Mouse (Mus musculus) forelimb bud, embryonic 11.5 days (tissue): ENCODE data around the gene Tnfaip8l2.
"Not testable (repeated sequence)": the region's sequence is repeated elsewhere in the genome, so short reads cannot be mapped to it uniquely, and the experiment has no call there.

Experiments used
- DNase-seq: peaks from one replicate; pipeline ENCODE4 v3.0.0-alpha.2; 2012; ENCODE audit warnings: low read depth, low spot score

Gene Tnfaip8l2

DNA sequence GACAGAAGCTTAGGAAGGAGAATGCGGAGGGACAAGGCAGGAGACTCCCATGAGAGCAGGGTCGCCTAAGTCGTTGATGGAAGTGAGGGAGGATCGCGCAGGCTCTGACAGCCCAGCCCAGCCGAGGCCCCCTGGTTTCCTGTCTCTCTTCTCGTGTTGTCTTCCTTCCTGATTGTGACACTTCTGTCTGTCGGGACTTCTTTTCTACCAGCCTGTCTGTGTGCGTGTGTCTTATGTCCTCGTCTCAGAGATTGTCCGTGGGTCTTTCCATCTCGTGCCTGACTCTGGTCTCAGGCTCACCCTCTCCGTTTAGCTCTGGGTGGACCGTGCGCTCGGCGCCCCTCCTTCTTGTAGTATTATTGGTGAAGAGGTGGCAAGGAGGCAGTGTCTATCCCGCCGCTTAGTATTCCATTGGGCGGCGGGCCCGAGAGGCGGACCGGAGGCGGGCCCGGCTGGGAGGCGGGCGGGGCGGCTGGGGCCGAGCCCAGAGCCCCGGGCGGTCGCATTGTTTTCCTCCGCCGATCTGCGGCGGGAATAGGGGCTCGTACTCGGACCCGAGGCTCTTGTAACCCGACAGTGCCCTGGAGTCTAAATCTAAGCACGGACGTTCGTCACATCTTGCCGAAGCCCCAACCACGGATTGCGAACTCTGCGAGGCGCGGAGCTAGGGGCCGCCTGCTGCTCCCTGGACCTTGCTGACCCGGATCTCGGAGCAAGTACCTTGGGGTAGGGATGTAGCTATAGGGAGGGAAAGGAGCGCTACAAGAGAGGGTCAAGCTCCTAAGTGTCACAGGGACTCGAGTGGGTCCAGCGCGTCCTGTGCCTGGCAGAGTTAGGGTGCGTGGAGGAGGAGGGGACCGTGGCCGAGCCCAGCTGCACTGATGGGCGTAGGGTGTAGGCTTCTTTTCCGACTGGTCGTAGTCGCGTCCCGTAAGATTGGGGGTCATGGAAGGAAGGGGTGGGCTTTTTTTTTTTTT is 18.1 kb upstream of the Tnfaip8l2 start, which contains the start of gene Sema6c:
Gene Sema6c (plus strand): TSS at position 471 of the 977 bp plus-strand sequence.
- peak; percentile 87 for DNase-seq

DNA sequence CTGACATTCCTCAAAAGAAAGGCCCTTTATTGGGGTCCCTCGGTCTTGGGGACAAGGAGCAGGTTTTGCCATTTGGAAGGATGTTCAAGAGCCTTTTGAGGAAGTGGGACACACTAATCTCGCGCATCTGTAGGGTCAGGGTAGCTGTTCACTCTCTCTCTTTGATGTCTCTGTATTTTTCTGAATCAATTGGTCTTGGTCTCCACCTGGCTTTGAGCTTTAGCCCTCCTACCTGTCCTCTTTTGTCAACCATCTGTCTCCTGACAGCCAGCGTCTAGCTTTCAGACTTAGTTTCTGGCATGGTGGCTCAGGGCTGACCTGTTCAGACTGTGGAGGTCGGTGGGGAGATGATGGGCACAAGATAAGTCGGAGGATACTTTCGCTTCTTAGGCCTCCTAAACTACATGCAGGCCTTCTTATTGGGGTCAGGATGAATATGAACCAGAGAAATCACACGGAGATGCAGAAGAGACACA is 17.4 kb upstream of the Tnfaip8l2 start:
- DNase-seq: no peak

DNA sequence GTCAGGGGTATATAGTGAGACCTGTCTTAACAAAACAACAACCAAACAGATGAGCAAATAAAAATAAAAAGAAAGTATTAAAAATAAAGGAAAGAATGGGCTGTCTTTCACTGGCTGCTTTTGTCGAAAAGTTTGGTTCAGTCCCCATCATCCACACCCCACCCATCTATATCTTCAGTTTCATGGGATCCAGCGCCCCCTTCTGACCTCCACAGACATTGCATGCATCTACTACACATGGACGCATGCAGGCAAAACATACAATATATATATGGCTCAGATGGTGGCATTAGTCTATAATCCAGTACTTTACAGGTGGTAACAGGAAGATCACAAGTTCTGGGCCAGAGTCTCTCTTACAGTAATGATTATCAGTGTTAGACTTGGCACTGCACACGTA is 11.7 kb upstream of the Tnfaip8l2 start:
- DNase-seq: no peak

DNA sequence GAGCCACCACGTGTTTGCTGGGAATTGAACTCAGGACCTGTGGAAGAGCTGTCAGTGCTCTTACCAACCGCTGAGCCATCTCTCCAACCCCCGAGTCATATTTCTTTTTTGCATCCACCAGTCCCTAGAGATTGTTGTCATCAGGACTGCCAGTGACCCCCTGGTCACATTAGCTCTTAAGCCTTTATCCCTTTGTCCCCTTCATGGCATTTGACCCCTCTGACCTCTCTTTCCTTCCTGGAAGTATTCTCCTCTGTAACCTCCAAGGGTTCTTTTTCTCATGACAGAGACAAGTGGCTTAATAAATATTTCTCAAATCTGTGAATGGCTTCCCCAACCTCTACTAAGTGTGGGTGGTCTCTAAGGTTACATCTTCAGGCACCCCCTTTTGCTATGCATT is 5.8 kb upstream of the Tnfaip8l2 start:
- DNase-seq: no peak

DNA sequence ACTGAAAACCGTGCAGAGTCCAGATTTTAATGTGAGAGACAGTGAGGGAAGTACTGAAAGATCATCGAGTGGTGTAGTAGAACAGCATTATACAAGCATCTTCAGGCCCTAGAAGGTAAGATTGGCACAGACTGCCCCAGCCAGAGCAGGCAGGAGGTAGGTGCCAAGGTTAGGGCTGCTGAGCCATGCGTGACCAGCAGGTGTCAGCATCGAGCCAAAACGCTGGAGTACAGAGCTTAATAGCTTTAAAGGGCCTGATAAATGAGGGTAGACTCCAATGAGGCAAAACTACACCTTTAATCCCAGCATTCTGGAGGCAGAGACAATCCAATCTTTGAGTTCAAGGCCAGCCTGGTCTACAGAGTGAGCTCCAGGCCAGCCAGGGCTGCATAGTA is 454 bp upstream of the Tnfaip8l2 start:
- peak; percentile 77 for DNase-seq

DNA sequence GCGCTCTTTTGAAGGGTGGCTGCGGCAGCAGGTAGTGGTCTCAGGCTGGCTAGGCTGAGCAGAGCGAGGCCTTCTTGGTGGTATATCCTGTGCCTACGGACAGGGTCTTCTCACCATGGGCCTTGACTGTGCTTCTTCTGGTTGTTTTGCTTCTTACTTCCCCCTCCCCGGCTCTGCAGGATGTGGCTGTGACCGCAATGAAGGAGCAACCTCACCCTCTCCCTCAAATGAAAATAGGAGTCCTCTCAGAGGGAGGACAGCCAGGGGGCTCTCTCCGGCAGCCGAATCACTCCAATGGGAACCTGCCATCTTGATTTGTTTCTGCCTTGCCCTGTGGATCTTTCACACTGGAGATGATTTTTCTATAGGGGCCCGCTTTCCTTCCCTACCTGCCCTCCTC is 686 bp downstream of the Tnfaip8l2 start:
- no peak for DNase-seq

DNA sequence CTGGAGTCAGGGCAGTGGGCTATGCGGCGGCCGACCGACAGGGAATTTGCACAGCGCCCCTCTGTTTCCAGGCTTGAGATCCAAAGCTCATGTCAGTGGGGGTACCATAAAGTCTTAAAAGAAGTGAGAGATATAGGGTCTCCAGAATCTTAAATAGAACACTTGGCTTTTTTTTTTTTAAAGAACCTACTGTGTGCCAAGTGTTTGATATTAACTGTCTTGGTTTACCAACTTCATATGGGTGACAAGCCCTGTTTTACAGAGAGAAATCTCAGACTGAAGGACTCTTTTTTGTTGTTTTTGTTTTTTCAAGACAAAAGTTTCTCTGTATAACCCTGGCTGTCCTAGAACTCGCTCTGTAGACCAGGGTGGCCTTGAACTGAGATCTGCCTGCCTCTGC is 1.4 kb downstream of the Tnfaip8l2 start:
- DNase-seq: no peak

DNA sequence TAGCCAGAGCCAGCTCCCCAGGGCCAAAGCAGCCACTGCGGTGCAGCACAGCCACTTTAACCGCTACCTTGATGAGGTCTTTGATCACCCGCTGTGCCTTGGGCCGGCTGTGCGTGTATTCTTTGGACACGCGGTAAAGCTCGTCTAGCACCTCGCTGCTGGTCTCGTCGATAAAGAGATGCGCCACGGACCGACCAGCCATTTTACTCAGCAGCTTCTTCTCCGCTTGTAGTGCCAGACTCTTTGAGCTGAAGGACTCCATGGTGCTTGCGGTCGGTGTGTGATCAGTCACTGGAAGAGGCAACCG is 1.9 kb downstream of the Tnfaip8l2 start:
- DNase-seq: no peak

DNA sequence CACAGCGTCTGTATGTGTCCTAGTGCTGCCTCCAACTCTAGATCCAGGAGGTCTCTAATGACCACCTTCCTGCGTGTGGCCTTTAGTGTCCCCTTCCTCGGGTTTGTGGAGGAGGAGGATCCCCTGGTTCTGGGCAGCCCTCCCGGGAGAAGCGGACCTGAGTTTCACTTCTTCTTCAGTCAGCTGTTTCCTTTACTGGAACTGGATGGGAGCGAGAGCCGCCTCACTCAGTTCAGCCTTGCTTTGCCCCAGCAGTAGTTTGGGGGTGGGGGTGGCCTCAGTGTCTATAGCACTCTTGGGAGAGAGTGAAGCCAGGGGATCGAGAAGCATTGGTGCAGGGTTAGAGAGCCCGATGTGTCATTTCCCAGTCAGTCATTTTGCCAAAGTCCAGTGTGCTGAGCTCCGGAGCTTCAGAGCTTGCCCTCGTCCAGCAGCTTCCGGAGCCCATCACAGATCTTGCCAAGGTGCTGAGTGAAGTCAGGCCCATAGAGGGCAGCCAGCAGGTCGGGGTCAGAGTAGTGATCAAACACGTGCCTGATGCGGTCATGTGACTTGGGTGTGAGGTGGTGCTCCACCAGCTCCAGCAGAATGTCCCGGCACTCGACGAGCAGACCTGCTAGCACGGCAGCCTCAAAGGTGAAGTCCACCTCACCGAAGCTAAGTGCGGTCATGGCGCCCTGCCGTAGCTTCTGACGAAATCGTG is 2.4 kb downstream of the Tnfaip8l2 start:
- no peak for DNase-seq

DNA sequence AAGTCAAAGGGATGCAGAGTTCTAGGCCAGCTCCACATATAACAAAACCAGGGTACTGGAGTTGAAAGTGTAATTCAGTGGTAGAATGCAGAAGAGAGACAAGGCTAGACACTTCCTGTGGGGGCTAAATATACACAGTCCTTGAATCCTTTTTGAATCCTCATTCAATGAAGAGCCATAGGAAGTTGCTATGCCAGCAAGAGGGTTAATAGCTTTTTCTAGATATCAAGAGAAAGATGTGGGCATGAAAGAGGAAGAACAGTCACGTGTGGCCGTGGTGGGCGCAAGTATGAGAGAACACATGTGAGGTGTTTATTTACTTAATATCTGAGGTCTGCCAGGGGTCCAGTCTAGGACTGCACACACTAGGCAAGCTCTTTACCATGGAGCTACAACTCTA is 5.8 kb downstream of the Tnfaip8l2 start:
- no peak for DNase-seq

DNA sequence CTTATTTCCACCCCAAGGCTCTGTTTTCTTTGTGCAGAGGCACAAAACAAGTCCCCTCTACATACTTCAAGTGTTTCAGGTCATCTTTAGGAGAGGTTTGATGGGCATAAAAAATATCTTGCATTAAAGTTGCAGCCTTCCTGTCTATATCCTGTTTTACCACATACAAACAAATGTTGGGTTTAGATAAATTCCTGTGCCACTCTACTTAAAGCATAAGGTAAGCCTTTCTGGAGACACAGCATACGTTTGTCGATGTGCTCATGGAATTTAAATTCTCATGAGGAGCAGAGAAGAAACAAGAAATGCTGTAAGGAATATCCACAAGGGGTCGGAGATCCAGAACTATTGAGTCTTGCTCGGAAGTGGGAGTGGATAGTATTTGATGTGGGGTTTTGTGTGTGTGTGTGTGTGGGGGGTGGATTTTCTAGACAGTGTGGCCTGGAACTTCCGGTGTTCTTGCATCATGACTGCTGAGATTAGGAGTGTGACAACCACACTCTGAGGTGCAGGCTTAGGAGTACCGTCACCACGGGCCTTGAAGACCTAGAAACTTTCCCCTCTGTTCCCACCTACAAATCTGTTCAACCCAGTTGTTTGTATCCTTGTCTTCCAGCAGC is 6.6 kb downstream of the Tnfaip8l2 start:
- no peak for DNase-seq

DNA sequence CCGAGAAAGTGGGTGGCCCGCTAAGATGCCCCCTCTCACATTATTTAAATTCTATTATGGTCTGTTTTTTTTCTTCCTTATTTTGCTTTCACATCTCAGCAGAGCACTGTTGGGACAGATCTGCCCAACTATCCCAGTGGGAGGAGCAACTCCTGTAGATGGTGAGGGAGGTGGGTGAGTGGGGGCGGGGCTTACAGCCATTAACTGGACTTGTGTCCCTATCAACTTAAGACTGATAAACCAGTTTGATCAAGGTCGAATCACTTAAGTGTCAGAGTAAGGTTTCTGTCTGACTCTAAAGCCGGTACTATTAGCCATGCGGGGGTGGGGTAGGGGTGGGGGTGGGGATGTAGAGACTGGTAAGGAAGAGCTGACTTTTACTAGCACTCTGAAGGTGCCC is 7.1 kb downstream of the Tnfaip8l2 start:
- no peak for DNase-seq

DNA sequence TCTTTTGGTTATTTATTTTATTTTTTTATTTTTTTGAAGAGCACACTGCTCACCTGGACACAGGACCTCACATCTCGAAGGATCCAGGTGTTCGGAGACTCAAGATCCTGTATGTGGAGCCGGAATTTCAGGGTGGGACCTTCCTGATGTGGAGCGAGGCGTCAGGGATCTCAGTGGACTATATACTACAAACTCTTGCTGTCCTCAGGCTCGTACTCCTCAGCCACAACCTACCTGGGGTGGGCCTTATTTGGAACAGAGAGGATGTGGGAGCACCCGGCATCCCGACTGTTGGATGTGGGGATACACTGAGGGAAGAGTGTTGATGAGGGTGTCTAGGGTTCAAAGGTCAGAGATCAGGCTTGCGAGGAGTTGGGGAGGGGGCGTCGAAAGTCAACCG is 8.0 kb downstream of the Tnfaip8l2 start:
- DNase-seq: not testable (repeated sequence)

DNA sequence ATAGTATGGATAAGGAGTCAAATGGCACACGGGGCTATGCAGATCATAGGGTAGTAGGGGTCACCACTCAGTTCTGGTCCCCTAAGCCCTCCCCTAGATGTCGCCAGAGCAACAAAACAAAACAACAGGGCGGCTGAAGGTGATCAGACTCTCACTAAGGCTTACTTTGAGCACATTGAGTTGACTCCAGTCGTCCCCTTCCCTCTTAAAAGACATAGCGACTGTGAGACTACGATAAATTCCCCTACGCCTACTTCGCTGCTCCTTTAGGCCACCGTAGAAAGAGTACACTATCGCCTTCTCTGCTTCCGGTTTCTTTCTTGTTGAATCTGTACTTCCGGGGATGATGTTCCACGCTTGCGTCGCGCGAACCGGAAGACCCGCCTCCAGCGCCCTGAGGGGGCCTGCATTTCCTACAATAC is 8.5 kb downstream of the Tnfaip8l2 start, which contains the start of the genes Scnm1 and Lysmd1:
Gene Scnm1 (minus strand): TSS at position 332 of the 422 bp plus-strand sequence.
Gene Lysmd1 (plus strand): TSS at position 409 of the 422 bp plus-strand sequence.
- DNase-seq: peak; percentile 93

DNA sequence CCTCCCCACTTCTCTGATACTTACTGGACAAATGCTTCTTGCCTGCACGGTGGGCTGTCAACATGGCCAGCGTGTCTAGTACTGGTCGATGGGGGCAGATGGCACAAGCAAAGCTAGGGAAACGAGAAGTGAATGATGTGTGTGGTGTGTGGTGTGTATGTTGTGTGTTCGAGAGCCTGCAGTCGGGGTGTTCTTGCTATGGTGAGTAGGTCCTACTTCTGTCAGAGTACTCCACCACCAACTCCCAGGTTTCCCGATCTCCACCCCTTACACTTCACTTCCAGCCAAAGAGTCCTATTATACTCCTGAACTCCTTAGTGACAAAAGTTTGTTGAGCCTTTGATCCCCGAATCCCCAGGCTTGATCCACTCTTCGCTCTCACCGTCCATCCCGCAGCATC is 9.0 kb downstream of the Tnfaip8l2 start:
- DNase-seq: no peak

DNA sequence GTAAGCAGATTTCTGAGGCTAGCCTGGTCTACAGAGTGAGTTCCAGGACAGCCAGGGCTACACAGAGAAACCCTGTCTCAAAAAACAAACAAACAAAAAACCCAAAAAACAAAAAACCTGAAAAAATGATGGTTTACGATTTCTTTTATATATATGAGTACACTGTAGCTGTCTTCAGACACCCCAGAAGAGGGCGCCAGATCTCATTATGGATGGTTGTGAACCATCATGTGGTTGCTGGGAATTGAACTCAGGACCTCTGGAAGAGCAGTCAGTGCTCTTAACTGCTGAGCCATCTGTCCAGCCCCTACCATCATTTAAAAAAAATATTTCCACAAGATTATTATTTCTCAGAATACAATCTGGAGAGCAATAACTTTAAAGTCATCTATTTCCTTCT is 9.8 kb downstream of the Tnfaip8l2 start:
- DNase-seq: not testable (repeated sequence)

DNA sequence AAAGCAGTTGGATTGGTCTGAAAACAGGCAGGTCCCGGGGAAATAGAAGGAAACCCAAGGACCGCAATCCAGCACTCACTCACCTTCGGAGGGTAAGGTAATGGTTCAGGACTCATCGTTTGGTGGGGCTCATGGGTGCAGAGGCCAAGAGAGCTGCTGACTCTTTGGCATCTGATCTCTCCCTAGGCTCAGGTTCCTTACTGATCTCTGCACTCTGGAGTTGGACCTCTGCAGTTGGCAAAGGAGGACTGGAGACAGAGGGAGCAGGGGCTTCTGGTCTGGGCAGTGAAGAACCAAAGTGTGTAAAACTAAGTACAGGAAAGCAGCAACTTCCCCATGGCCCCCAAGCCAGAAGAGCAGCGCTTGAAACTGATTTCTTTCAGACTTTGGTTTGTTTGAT is 12.1 kb downstream of the Tnfaip8l2 start:
- DNase-seq: no peak

DNA sequence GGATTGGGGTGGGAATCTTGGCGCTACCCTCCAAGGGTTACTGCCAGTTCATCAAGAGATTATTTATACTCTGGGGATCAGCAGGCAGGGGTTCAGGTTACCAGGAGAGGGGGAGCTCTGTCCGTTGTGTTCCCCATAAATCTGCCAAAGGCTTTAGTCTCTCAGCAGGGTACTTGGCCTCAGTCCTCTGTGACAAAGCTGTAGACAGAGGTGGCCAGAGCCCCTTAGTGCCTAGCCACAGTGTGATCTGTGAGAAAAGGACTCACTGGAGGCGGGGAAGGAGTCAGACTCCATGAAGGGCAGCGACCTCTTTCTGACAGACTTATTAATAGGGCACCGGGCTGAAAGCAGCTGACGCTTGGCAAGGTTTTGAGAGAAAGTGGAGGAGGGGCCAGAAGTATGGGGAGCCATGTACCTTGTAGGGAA is 12.9 kb downstream of the Tnfaip8l2 start:
- DNase-seq: no peak

DNA sequence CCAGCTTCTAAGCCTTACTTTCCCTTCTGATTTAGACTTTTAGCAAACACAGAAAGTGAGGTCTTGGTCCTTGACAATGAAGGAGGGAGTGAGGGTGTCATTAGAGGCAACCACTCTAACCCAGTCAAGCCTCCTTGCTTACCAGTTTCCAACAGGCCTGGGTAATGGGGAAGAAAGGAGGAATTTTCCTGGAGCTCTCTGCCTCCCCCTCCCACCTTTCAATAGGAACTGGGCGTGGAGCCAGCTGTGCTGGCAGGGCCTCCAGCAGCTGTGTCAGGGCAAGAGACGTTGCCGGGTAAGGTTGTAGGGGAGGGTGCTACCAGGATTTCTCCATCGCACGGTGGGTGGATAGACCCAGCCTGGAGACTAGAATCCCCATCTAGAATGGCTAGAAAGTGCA is 17.2 kb downstream of the Tnfaip8l2 start:
- no peak for DNase-seq

DNA sequence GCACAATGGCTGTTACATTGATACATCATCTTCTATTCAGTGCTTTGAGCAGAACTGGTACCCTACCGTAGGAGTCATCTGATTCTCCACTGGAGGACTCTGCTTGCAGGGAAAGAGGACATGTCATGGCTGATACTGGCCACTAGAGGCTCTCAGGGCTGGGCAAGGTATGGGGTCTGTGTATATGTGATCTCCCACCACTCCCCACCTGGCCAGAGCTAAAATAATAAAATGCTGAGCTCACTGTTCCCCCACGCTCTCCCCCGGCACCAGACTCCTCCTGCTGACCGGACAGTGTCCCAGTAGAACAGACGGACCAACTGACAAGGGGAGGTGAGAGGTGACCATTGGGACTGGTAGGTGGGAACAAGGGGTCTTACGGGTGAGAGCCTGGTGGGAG is 17.9 kb downstream of the Tnfaip8l2 start, which contains the start of gene Tmod4:
Gene Tmod4 (plus strand): TSS at position 231 of the 400 bp plus-strand sequence.
- DNase-seq: peak; percentile 34

DNA sequence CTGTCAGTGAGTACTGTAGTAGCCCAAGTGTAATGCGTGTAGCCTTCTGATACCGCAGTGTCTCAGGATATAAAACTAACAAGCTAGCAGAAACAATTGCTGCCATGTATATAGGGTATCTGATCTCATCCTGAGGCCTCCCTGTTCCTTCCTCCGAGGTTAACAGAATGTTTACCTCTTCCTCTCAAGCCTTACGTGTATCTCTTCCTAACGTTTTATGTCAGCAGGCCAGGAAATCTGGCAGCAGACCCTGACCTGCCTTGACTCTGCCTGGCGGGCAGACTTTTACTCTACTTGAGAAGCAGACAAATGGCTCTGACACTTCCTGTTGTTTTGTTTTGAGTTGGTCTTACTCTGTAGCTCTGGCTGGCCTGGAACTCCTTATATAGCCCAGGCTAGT is 20.6 kb downstream of the Tnfaip8l2 start:
- no peak for DNase-seq

DNA sequence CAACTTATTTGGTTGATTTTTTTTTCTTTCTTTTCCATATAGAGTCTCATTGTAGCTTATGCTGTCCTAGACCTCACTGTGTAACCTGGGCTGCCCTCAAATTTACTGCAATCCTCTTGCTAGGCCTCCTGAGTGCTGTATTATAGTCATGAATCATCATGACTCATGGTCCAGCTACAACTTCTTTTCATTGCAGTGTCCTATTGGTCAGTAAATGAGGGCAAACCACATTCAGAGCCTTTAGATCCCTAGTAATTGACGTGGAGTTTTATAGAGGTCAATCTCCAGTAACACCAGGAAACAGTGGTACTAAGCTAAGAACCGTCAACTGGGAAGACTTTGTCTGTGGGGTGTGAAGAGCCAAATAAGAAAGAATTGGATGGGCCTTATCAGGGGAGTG is 24.4 kb downstream of the Tnfaip8l2 start:
- DNase-seq: no peak
